Comparison of ENCODE assay signal across 13 mouse cellular contexts in genomic region chr15:84366574-84366989, GRCm38 (mm10). TPM values are rescaled to one million over a fixed set of nuclear protein-coding genes. Genes with fewer than 3 reads are reported as not detected.
DNase-seq lines count a peak whose midpoint lies in the region; ATAC-seq and TF ChIP-seq lines count a peak whose summit lies in the region.
"Had no signal": no experiment of that assay in that cellular context is flagged by ENCODE, and none has a peak within 500 bp of the region (broad histone marks: within the 10 kb centered on the region; RNA-seq: fewer than 3 reads in every experiment).

No protein-coding gene starts in this region.

- H3K36me3 ChIP-seq in intestine, embryonic 16.5 days (ENCODE audit: control insufficient read depth, insufficient read depth, low read length): no peaks in the 10 kb centered on the region
- H3K36me3 ChIP-seq: forebrain, embryonic 10.5 days; hindbrain, embryonic 15.5 days; lung, embryonic 15.5 days; midbrain, embryonic 12.5 days had no signal

- DNase-seq in left cerebral cortex, adult 18-20 months (ENCODE audit: low spot score in 2 of 2): peak; percentile 36 to 37
- DNase-seq in left cerebral cortex, adult 11 months (ENCODE audit: low spot score): no peak
- DNase-seq in cerebellum, adult 9-10 months: peak; percentile 43
- DNase-seq in layer of hippocampus, adult 2 months (ENCODE audit: low spot score in 2 of 2): peak; percentile 39 to 66
- peak; percentile 13 for DNase-seq in right cerebral cortex, postnatal 14 days
- DNase-seq in lung, postnatal 36 days: no peak
- DNase-seq: kidney, postnatal 14 days had no signal

- no peak overlapping the region for H3K4me3 ChIP-seq in layer of hippocampus, adult 2 months
- H3K4me3 ChIP-seq in intestine, embryonic 16.5 days (ENCODE audit: low read length): no peak overlapping the region
- H3K4me3 ChIP-seq: forebrain, embryonic 10.5 days; hindbrain, embryonic 15.5 days; lung, embryonic 15.5 days; midbrain, embryonic 12.5 days had no signal

- ATAC-seq in intestine, embryonic 16.5 days: no peak

- no peak overlapping the region for H3K9ac ChIP-seq in intestine, embryonic 16.5 days (ENCODE audit: low read depth, low read length)
- H3K9ac ChIP-seq: hindbrain, embryonic 15.5 days; lung, embryonic 15.5 days; midbrain, embryonic 12.5 days had no signal

- no peak overlapping the region for H3K4me2 ChIP-seq in intestine, embryonic 16.5 days (ENCODE audit: low read depth, low read length)
- H3K4me2 ChIP-seq: heart, embryonic 11.5 days; hindbrain, embryonic 15.5 days; lung, embryonic 15.5 days; midbrain, embryonic 12.5 days had no signal

- H3K4me1 ChIP-seq in intestine, embryonic 16.5 days (ENCODE audit: control insufficient read depth, insufficient read depth, low read length): no peaks in the 10 kb centered on the region
- H3K4me1 ChIP-seq: midbrain, embryonic 12.5 days had no signal

- H3K9me3 ChIP-seq in intestine, embryonic 16.5 days (ENCODE audit: control insufficient read depth, low read length): no peaks in the 10 kb centered on the region
- H3K9me3 ChIP-seq: hindbrain, embryonic 15.5 days; lung, embryonic 15.5 days had no signal

- peak overlapping the region; percentile 86 for H3K27ac ChIP-seq in layer of hippocampus, adult 2 months
- no peak overlapping the region for H3K27ac ChIP-seq in intestine, embryonic 16.5 days (ENCODE audit: low read length)
- H3K27ac ChIP-seq: hindbrain, embryonic 15.5 days; lung, embryonic 15.5 days; midbrain, embryonic 12.5 days had no signal

- H3K27me3 ChIP-seq in intestine, embryonic 16.5 days (replicated peaks; ENCODE audit: control insufficient read depth, insufficient read depth, low read length): no peaks in the 10 kb centered on the region
- H3K27me3 ChIP-seq: hindbrain, embryonic 15.5 days; lung, embryonic 15.5 days; midbrain, embryonic 12.5 days had no signal

- no peak for TF ChIP-seq CTCF in layer of hippocampus, adult 2 months (conservative IDR thresholded peaks at IDR 0.05)

- 84% methylated on average over 10 of the region's 10 CpGs for WGBS in intestine, embryonic 16.5 days

RNA-seq across cellular contexts. Expression of gene Parvg, which starts 42.8 kb away (rescaled TPM):
- total RNA-seq in left cerebral cortex, adult 18-20 months (2021): 10 to 100 TPM; 12.5 to 14.9 TPM
- total RNA-seq in layer of hippocampus, adult 2 months (2021): 10 to 100 TPM; 20.9 to 26.6 TPM
- 3.1 and 3.2 TPM in 2 replicates for polyA plus RNA-seq in intestine, embryonic 16.5 days (2015; fragmentation: Nextera tagmentation; extraction: Ambion mirVana)

Comparison
In these comparisons a context has a peak if more than half of its experiments do, and no peak if none do; other contexts are left out.
1. DNase-seq: peak in left cerebral cortex, adult 18-20 months (2 of 2), cerebellum, adult 9-10 months (single experiment), layer of hippocampus, adult 2 months (2 of 2) and right cerebral cortex, postnatal 14 days (single experiment); none in left cerebral cortex, adult 11 months (single experiment) and lung, postnatal 36 days (single experiment).